Mouse (Mus musculus) testis, adult 2 months (tissue): ENCODE measurements around the gene Babam2. TPM values are rescaled to one million over a fixed set of nuclear protein-coding genes. Genes with fewer than 3 reads are reported as not detected.
"Not testable (repeated sequence)": the region's sequence is repeated elsewhere in the genome, so short reads cannot be mapped to it uniquely, and the experiment has no call there.

Experiments used
- H3K27ac ChIP-seq: fragments of 200-500 bp; 2 replicates; pipeline ENCODE4 v1.5.1; 2012; ENCODE audit warnings: low read depth, low read length; ENCODE audit not compliant: control insufficient read depth, insufficient read depth
- H3K27me3 ChIP-seq: fragments of 200-500 bp; 2 replicates; pipeline ENCODE4 v1.6.1; 2012; ENCODE audit warnings: mild to moderate bottlenecking, low read length, moderate library complexity; ENCODE audit not compliant: control insufficient read depth, insufficient read depth
- H3K36me3 ChIP-seq: fragments of 200-500 bp; 2 replicates; pipeline ENCODE4 v1.6.1; 2012; ENCODE audit warnings: mild to moderate bottlenecking, low read length; ENCODE audit not compliant: control insufficient read depth, insufficient read depth
- H3K4me1 ChIP-seq: fragments of 200-500 bp; 2 replicates; pipeline ENCODE4 v1.6.1; 2012; ENCODE audit warnings: low read length; ENCODE audit not compliant: control insufficient read depth, insufficient read depth
- H3K4me3 ChIP-seq: fragments of 200-500 bp; 2 replicates; pipeline ENCODE4 v1.5.1; 2012; ENCODE audit warnings: low read depth, mild to moderate bottlenecking, low read length, moderate library complexity, mixed read lengths; ENCODE audit not compliant: control insufficient read depth
- CTCF ChIP-seq: fragments of 200-500 bp; IDR thresholded peaks from 2 replicates; pipeline ENCODE4 v1.5.1; 2012; ENCODE audit warnings: low read depth, mild to moderate bottlenecking, inconsistent platforms, low read length, moderate library complexity; ENCODE audit not compliant: control insufficient read depth, insufficient read depth, insufficient replicate concordance
- POLR2A ChIP-seq: fragments of 200-500 bp; IDR thresholded peaks from 2 replicates; pipeline ENCODE4 v1.6.1; 2012; ENCODE audit warnings: low read depth, mild to moderate bottlenecking, inconsistent platforms, low read length, moderate library complexity; ENCODE audit not compliant: control insufficient read depth
- polyA plus RNA-seq: library from polyadenylated mRNA; depleted of rRNA; stranded (reverse); fragments of >200 nt; gene quantifications from 2 replicates; pipeline ENCODE4 v1.2.3, GENCODE M21; 2012

Babam2 gene
- polyA plus RNA-seq, 1 experiment: 38.5 TPM

- H3K27me3 ChIP-seq: no peaks in the 10 kb centered on the region
- H3K4me1 ChIP-seq: no peaks in the 10 kb centered on the region
- H3K4me3 ChIP-seq: no peak overlapping the region
- no peak overlapping the region for H3K27ac ChIP-seq
- TF ChIP-seq CTCF (no peak), POLR2A (no peak)
- no peaks in the 10 kb centered on the region for H3K36me3 ChIP-seq
These were observed 264.9 kb downstream of the Babam2 start for GRCm38 (mm10) chr5:31962346-31962745.

GRCm38 (mm10) chr5:31963352-31963751 lies 265.9 kb downstream of the Babam2 start:
- H3K36me3 ChIP-seq: no peaks in the 10 kb centered on the region
- H3K27me3 ChIP-seq: no peaks in the 10 kb centered on the region
- no peak for TF ChIP-seq POLR2A
- no peak for TF ChIP-seq CTCF
- no peaks in the 10 kb centered on the region for H3K4me1 ChIP-seq
- H3K4me3 ChIP-seq: no peak overlapping the region
- H3K27ac ChIP-seq: no peak overlapping the region

- no peaks in the 10 kb centered on the region for H3K27me3 ChIP-seq
- no peak overlapping the region for H3K27ac ChIP-seq
- no peaks in the 10 kb centered on the region for H3K4me1 ChIP-seq
- H3K4me3 ChIP-seq: no peak overlapping the region
- TF ChIP-seq CTCF (no peak), POLR2A (no peak)
- H3K36me3 ChIP-seq: no peaks in the 10 kb centered on the region
These were observed 266.4 kb downstream of the Babam2 start for GRCm38 (mm10) chr5:31963851-31964250.

- H3K36me3 ChIP-seq: no peaks in the 10 kb centered on the region
These were observed 269.3 kb downstream of the Babam2 start for GRCm38 (mm10) chr5:31966741-31967140.

GRCm38 (mm10) chr5:31967526-31967925 lies 270.0 kb downstream of the Babam2 start:
- Histone ChIP-seq H3K36me3 (no peaks in the 10 kb centered on the region), H3K4me1 (no peaks in the 10 kb centered on the region), H3K27ac (no peak overlapping the region), H3K27me3 (no peaks in the 10 kb centered on the region), H3K4me3 (no peak overlapping the region)
- TF ChIP-seq CTCF: no peak
- TF ChIP-seq POLR2A: no peak

More at GRCm38 (mm10) chr5:31966741-31967140, 269.3 kb downstream of the Babam2 start:
- TF ChIP-seq POLR2A (no peak), CTCF (no peak)
- Histone ChIP-seq H3K27ac (no peak overlapping the region), H3K4me3 (no peak overlapping the region), H3K27me3 (no peaks in the 10 kb centered on the region), H3K4me1 (no peaks in the 10 kb centered on the region)

- no peaks in the 10 kb centered on the region for H3K27me3 ChIP-seq
- no peak overlapping the region for H3K27ac ChIP-seq
- no peak for TF ChIP-seq POLR2A
- no peak overlapping the region for H3K4me3 ChIP-seq
- no peaks in the 10 kb centered on the region for H3K4me1 ChIP-seq
- no peaks in the 10 kb centered on the region for H3K36me3 ChIP-seq
These were observed 270.6 kb downstream of the Babam2 start for GRCm38 (mm10) chr5:31968046-31968506.

GRCm38 (mm10) chr5:31972416-31972815 lies 274.9 kb downstream of the Babam2 start:
- H3K27me3 ChIP-seq, H3K4me1 ChIP-seq, H3K27ac ChIP-seq, H3K36me3 ChIP-seq, H3K4me3 ChIP-seq: not testable (repeated sequence)

GRCm38 (mm10) chr5:31974614-31975168 lies 277.2 kb downstream of the Babam2 start:
- no peaks in the 10 kb centered on the region; the same call in 1 of the 2 replicates for H3K4me1 ChIP-seq
- H3K27ac ChIP-seq: no peak overlapping the region
- H3K36me3 ChIP-seq: no peaks in the 10 kb centered on the region
- no peak overlapping the region for H3K4me3 ChIP-seq
- H3K27me3 ChIP-seq: no peaks in the 10 kb centered on the region
- TF ChIP-seq CTCF (no peak), POLR2A (no peak)
